Mouse (Mus musculus) adipocyte (in vitro differentiated cells): Measurements from ENCODE around the gene Dlg3.

Source experiments
- DNase-seq: peaks from one replicate; pipeline ENCODE4 v3.0.0-alpha.2; 2016; ENCODE audit warnings: low spot score

Gene Dlg3

GRCm38 (mm10) chrX:100767181-100767884 lies at the start of gene Dlg3:
TSS of gene Dlg3 (plus strand) at chrX:100767722.
- DNase-seq = no peak

DNA sequence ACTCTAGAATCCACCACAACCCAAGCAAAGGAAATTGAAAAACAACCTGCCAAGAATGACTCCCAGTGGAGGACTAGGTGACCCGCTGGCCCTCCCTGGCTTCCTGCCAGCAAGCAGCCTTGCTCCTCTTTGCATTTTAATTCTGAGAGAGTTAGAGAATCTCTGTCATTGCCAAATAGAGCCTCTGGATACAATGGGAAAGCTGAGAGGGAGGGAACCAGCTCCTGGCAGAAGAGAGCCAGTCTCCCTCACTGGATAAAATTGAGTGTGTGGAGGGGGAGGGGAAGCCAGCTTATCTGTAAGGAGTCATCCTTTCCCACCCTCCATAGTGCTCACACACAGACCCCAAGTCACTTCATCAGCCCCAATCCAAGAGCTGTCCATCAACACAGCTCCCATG lies 38.6 kb upstream of the Dlg3 start:
- peak; percentile 57 for DNase-seq

DNA sequence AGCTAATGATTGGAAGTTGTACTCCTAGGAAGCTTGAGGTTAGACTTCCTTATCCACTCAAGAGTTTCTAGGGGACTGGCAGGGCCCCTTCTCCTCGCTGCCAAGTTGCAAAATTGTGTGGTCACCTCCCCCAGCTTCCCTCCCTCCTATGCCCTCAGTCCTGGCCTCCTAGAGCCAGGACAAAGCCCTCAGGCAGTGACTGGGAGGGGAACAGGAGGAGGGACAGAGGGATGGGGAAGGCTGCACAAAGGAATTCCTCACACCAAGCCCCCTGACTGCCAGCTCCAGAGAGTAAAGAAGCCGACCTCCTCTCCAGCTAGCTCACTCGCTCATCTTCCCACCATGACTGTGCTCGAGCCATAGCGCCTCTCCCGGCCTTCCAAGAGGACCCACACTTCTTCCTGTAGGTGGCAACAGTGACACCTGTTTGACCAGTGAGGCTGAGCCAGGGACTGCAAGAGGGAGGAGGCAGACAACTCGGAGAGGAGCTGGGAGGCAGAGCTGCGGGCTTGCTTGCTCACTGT lies 37.8 kb upstream of the Dlg3 start, which contains the start of gene Gdpd2:
Gene Gdpd2, plus strand, starts transcription at position 209 of the 524 bp plus-strand sequence.
- DNase-seq = no peak

DNA sequence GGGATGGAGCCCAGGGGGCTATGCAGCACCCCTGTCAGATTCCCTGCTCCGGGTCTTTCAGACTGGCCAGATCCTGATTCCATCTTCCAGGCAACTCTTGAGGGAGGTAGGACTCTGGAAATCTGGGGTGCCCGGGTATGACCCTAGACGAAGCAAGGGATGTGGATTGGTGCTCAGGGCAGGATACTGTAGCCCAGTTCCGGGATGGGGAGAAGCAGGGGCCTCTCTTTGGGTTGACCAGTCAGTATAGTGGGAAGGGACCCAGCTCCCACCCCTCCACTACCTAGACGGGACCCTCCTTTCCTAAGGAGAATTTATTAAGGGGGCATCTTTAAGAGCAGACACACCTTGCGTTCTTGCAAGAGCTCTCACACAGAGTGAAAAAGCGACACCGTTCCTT lies 37.3 kb upstream of the Dlg3 start:
- no peak for DNase-seq

DNA sequence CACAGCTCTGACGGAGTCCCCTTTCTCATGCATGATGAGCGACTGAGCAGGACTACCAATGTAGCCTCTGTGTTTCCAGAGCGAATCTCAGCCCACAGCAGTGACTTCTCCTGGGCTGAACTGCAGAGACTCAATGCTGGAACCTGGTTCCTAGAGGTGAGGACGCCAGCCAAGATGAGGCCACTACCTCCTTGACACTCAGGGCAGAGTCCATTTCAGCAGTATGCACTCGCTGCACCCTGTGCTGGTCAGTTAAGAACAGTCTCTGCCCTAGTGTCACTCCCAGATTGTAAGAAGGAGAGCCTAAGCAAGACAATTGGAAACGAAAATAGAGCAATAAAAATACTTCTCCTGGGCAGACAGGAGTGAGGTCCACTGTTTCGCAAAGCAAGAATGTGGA lies 33.2 kb upstream of the Dlg3 start:
- no peak for DNase-seq

DNA sequence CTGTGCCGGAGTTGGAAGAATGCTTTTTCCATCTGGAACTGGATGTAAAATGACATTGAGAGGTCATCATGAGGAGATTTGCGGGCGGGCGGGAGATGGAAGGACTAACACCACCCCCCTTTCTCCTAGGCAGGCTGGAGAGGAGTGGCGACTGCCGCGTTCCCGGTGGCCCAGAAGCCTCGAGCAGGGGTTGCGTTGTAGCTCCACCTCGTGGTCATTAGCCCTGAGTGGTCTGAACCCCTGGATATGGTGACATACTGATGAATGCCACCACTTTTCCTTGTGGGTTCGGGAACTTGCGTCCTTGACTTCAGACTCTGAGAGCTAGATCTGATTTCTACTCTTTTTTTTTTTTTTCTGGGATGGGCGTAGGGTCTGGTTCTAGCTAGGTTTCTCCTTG lies 28.6 kb upstream of the Dlg3 start:
- DNase-seq = no peak

DNA sequence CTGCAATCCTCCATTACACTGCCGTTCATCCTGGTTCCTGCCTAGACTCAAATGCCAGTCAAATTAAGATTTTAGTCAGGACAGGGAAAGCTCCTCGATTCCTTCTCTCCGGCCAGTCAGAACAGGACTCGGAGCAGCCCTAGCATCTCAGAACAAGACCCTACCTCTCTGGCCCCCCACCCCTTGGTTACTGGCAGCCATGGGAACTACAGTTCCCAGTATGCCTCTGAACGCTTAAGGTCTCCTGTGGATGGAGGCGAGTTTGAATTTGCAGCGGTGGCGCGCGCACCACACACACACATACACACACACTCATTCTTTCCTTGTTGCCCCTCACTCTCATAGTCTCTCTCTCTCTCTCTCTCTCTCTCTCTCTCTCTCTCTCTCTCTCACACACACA lies 28.1 kb upstream of the Dlg3 start:
- no peak for DNase-seq

DNA sequence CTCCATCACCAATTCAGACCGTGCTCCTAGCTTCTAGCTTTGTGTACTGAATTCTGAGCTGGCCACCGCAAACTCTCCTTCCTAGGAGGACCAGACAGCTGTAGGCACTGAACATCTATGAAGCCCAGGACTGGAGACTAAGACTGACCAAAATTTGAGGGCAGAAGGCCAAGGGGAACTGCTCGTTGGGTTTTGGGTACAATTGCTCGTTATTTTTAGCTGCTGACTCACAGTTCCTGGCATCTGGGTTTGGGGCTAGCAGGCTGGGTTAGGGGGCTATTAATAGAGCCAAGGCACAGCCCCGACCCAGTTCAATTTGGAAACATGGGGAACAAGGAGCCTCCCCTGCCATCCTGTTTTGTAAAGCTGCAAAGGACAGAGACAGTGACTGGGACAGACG lies 26.7 kb upstream of the Dlg3 start:
- DNase-seq = peak; percentile 39

- DNase-seq = no peak
These were observed 25.6 kb upstream of the Dlg3 start for GRCm38 (mm10) chrX:100741940-100742339.

DNA sequence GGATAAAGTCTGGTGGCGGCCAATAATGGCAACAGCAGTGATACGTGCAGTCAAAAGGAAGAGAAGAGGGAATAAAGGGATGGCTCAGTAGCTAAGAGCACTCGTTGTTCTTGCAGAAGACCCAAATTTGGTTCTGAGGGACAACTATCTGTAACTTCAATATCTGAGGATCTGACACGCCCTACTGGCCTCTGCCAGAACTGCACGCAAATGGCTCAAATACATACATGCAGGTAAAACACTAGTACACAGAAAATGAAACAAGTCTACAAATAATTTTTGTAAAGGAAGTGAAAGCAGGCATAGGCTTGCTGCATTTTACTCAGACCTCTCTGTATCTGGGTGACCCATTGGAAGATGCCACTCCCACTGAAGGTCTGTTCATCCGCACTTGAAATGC lies 1.7 kb upstream of the Dlg3 start:
- DNase-seq = no peak

- DNase-seq = no peak
These were observed 534 bp downstream of the Dlg3 start for GRCm38 (mm10) chrX:100767885-100768626.

- DNase-seq = no peak
These were observed 1.8 kb downstream of the Dlg3 start for GRCm38 (mm10) chrX:100769281-100769680.

DNA sequence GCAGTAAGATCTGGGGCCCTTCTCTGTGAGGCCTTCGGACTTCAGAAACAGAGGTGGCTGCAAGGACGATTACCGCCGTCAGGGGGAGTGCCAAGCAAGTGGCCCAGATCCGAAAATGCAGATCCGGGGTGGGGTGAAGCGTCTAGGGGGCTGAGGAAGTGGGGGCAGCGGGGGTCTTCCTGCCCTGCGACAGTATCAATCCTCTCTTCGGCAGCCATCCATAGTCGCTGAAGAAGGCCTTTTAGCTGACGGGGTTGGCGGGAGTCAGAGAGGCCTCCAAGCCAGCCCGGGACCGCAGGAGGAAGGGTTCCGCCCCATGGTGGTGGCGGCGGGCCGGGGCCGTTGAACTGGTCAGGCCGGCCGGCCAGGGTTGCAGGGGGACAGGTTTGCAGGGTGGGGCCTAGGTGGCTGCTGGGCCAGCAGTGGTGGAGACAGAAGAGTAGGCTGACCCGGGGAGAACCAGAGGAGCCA lies 6.9 kb downstream of the Dlg3 start:
- peak; percentile 67 for DNase-seq

DNA sequence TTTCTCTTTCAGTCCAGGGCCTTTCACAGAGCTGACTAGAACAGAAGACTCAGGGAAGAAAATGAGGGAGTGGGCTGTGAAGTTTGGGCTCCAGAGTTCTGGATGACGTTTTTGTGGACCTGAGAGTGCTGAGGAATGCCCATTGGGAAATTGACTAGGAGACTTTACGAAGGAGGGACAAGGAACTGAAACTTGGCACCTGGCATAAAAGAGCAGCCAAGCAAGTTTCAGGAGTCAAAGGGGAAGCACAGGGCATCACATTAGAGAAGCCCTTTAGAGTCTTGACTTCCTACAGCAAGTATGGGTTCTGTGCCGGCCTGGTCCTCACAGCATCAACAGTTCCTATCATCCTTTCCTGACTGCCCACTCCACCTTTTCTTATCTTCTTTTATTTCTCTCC lies 7.9 kb downstream of the Dlg3 start:
- no peak for DNase-seq

DNA sequence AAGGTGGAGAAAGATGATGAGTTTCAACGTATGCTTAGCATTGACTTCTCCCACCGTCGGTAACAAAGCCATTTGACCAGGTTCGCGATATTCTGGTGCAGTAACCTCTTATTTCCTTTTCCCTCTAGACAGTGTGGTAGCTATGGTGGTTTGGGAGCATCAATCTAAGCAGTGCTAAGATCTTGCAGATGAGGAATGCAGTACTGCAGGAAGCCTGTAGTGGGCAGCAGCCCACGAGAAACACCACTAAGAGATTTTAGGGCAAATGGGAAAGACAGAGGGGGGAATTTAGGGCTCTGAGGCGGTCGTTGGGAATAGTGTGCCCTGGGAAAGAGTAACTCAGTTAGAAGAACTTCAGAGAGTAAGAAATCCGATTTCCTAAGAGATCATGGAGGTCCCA lies 9.0 kb downstream of the Dlg3 start:
- DNase-seq = peak; percentile 70

DNA sequence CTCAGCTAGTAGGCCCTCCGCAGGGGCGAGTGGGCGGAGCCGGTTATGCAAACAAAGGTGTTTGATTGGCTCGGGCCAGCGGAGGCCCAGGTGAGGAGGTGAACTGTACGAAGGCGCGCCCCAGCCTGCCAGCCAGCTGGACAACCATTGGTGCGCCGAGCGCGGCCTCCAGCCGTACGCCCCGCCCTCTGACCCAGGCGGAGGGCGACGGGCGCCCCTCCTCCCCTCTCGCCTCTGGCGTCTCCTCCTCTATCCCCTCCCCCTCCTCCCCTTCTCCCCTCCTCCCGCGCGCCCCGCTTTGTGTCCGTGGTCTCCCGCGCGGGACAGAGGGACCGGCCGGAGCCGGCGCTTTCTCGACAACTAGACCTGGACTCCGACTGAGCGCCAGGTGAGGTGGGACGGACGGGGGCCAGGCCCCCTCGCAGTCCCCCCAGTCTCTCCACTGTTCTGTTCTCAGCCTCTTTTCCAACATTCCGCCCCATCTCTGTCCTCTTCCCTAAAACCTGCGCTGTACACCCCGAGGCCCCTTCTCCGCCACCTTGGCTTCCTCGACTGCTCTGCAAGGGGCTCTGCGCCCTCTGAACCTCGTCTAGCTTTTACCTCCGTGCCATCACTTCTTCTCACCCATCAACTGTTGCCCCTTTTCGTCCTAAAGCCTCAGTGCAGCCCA lies 9.6 kb downstream of the Dlg3 start:
- DNase-seq = peak; percentile 20

GRCm38 (mm10) chrX:100777655-100778234 lies 10.2 kb downstream of the Dlg3 start:
- no peak for DNase-seq

GRCm38 (mm10) chrX:100778397-100778796 lies 10.9 kb downstream of the Dlg3 start:
- no peak for DNase-seq

DNA sequence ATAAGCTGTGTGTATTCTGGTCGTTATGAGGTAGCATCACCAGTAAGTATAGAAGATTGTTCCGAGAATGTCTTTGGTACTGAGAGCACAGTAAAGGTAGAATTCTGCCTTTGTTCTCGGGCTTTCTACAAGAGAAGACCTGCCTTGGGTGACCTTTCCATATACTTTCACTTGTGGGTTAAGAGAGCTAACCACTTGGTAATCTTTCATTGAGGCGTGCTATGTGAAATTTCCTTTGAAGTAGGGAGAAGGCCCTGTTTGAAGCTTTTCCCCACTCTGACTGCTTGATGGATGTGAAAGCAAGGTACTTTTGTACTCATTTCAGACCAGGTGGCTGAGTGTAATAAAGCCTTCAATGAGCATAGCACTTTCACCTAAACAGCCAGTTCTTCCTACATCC lies 21.8 kb downstream of the Dlg3 start:
- DNase-seq = no peak

DNA sequence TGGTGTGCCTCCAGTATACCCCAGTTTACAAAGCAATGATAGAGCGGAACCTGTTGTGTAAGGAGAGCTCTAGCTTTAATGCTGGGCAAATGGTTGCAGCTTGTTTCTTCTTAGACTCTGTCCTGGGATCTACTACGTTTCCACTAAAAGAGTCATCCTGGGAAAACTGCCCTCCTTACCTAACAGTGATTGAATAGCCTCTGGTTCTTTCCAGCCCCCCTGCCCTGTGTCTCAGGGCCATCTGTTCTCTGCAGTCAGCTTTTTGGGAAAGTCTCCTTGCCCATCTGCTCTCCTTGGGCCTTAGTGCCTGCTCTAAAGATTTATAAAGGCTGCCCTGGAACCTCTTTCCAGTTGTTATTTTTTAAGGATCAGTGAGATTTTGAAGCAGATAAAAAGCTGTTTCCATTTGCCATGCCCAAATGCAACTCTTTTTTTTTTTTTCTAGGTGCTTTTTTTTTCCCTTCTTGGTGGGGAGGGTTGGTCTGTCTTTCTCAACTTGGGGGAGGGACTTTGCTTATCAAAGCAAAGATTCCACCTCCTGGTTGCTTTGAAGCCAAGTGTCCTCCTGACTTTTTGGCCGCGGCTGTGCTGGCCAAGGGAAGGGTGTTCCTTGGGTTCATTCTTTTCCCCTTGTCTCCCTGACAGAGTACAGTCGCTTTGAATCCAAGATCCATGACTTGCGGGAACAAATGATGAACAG lies 28.7 kb downstream of the Dlg3 start:
- DNase-seq = no peak

GRCm38 (mm10) chrX:100796741-100797090 lies 29.2 kb downstream of the Dlg3 start:
- DNase-seq = no peak

GRCm38 (mm10) chrX:100797370-100797769 lies 29.8 kb downstream of the Dlg3 start:
- DNase-seq = no peak
